ENCODE assay signal across 8 mouse cellular contexts in genomic region chr11:50602356-50603081, GRCm38 (mm10). TPM values are rescaled to one million over a fixed set of nuclear protein-coding genes. Genes with fewer than 3 reads are reported as not detected.
DNase-seq lines count a peak whose midpoint lies in the region; ATAC-seq and TF ChIP-seq lines count a peak whose summit lies in the region.

No protein-coding gene starts in this region.

- no peaks in the 10 kb centered on the region for H3K9me3 ChIP-seq in heart, embryonic 11.5 days (replicated peaks; ENCODE audit: control insufficient read depth, low read length)
- no peaks in the 10 kb centered on the region for H3K9me3 ChIP-seq in midbrain, embryonic 11.5 days (ENCODE audit: control insufficient read depth, low read length)

- H3K4me3 ChIP-seq in heart, embryonic 11.5 days (ENCODE audit: low read depth, low read length), result peak overlapping the region; percentile 66
- H3K4me3 ChIP-seq in midbrain, embryonic 11.5 days (ENCODE audit: low read depth, low read length), result peak overlapping the region; percentile 59
- H3K4me3 ChIP-seq in testis, adult 2 months (ENCODE audit: control insufficient read depth, low read depth, low read length), result peak overlapping the region; percentile 60

- DNase-seq in right cerebral cortex, postnatal 10 days (ENCODE audit: low spot score in 2 of 2), result peak; percentile 48 to 55
- no peak for DNase-seq in right cerebral cortex, postnatal 36 days (ENCODE audit: low spot score in 2 of 2)
- DNase-seq in embryo, embryonic 9.5 days (ENCODE audit: extremely low spot score), result peak; percentile 55
- peak; percentile 63 to 72 for DNase-seq in kidney, postnatal 4 days
- peak; percentile 96 for DNase-seq in midbrain, embryonic 11.5 days (ENCODE audit: low spot score, missing footprints)
- no peak for DNase-seq in MN1 (ENCODE audit: low spot score)

- peaks cover 85% of the 10 kb centered on the region for H3K27me3 ChIP-seq in heart, embryonic 11.5 days (ENCODE audit: control insufficient read depth, insufficient read depth, low read length)
- H3K27me3 ChIP-seq in midbrain, embryonic 11.5 days (ENCODE audit: control insufficient read depth, insufficient read depth, low read length), result peaks cover 49% of the 10 kb centered on the region
- H3K27me3 ChIP-seq in testis, adult 2 months (ENCODE audit: control insufficient read depth, insufficient read depth, low read length), result no peaks in the 10 kb centered on the region

- TF ChIP-seq CTCF in testis, adult 2 months (IDR thresholded peaks at IDR 0.05; ENCODE audit: control insufficient read depth, insufficient read depth, insufficient replicate concordance, low read depth, low read length), result no peak

- H3K4me2 ChIP-seq in heart, embryonic 11.5 days, result peak overlapping the region; percentile 98
- peak overlapping the region; percentile 98 for H3K4me2 ChIP-seq in midbrain, embryonic 11.5 days

- 1% methylated on average over 58 of the region's 59 CpGs for WGBS in heart, embryonic 11.5 days (ENCODE audit: insufficient replicate concordance)
- WGBS in midbrain, embryonic 11.5 days, result under 1% methylated on average over 58 of the region's 59 CpGs

- no peak for ATAC-seq in heart, embryonic 11.5 days (replicated peaks; ENCODE audit: insufficient number of reproducible peaks, low FRiP score, low TSS enrichment)
- peak; percentile 54 for ATAC-seq in midbrain, embryonic 11.5 days (ENCODE audit: low FRiP score)

- H3K27ac ChIP-seq in heart, embryonic 11.5 days (ENCODE audit: low read depth, low read length), result no peak overlapping the region
- H3K27ac ChIP-seq in midbrain, embryonic 11.5 days (ENCODE audit: low read depth, low read length), result no peak overlapping the region
- H3K27ac ChIP-seq in testis, adult 2 months (ENCODE audit: control insufficient read depth, insufficient read depth, low read depth, low read length), result no peak overlapping the region

- H3K4me1 ChIP-seq in heart, embryonic 11.5 days (ENCODE audit: control insufficient read depth, insufficient read depth, low read length), result peaks cover 7% of the 10 kb centered on the region
- H3K4me1 ChIP-seq in midbrain, embryonic 11.5 days (ENCODE audit: control insufficient read depth, insufficient read depth, low read length), result peaks cover 10% of the 10 kb centered on the region
- H3K4me1 ChIP-seq in testis, adult 2 months (ENCODE audit: control insufficient read depth, insufficient read depth, low read length), result no peaks in the 10 kb centered on the region; the same call in none of the 2 replicates

- H3K36me3 ChIP-seq in heart, embryonic 11.5 days (ENCODE audit: control insufficient read depth, insufficient read depth, low read length), result no peaks in the 10 kb centered on the region
- H3K36me3 ChIP-seq in midbrain, embryonic 11.5 days (ENCODE audit: control insufficient read depth, insufficient read depth, low read length), result no peaks in the 10 kb centered on the region
- H3K36me3 ChIP-seq in testis, adult 2 months (ENCODE audit: control insufficient read depth, insufficient read depth, low read length), result no peaks in the 10 kb centered on the region

- peak overlapping the region; percentile 62 for H3K9ac ChIP-seq in heart, embryonic 11.5 days (ENCODE audit: low read depth, low read length)
- H3K9ac ChIP-seq in midbrain, embryonic 11.5 days (ENCODE audit: low read length), result peak overlapping the region; percentile 53

- no peak for TF ChIP-seq POLR2A in testis, adult 2 months (IDR thresholded peaks at IDR 0.05; ENCODE audit: control insufficient read depth, low read depth, low read length)

RNA-seq across cellular contexts. Expression of gene Adamts2, which starts 0.6 kb away (rescaled TPM):
- 2.5 and 2.9 TPM in 2 replicates for polyA plus RNA-seq in heart, embryonic 11.5 days (2014; fragmentation: Nextera tagmentation; extraction: Ambion mirVana)
- polyA plus RNA-seq in midbrain, embryonic 11.5 days (2014; fragmentation: Nextera tagmentation; extraction: Ambion mirVana), result 0.73 and 0.87 TPM in 2 replicates
- polyA plus RNA-seq in testis, adult 2 months (2012; rRNA removed), result 3.0 and 3.2 TPM in 2 replicates

Comparison
In these comparisons a context has a peak if more than half of its experiments do, and no peak if none do; other contexts are left out.
1. DNase-seq: peak in right cerebral cortex, postnatal 10 days (2 of 2), embryo, embryonic 9.5 days (single experiment), kidney, postnatal 4 days (2 of 2) and midbrain, embryonic 11.5 days (single experiment); none in right cerebral cortex, postnatal 36 days (0 of 2) and MN1 (single experiment).
2. Peak in every context shown above with its lines, with median percentiles within 50 percentile points of each other: H3K4me3 ChIP-seq.